Mouse (Mus musculus): ENCODE measurements at regions not wholly inside any gene's neighbourhood (a gene's known extent, or its start where the extent isn't known, plus 50 kb on each side); places are given as distances from the start of the nearest gene placed in this dataset.
"Not testable (repeated sequence)": the region's sequence is repeated elsewhere in the genome, so short reads cannot be mapped to it uniquely, and the experiment has no call there.

DNA sequence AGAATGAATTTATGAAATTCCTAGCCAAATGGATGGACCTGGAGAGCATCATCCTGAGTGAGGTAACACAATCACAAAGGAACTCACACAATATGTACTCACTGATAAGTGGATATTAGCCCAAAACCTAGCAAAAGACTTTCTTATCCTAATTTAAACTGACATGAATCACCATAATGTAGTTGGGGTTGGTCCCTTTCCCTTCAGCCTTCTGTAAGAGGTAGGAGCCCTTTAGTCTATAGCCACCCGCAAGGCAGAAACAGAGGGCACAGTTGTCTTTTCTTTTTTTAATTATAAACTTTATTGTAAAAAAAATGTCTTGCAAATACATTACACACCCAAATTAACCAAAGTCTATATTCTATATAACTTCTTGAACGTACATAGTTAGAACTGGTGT lies 81.3 kb downstream of the Ogfrl1 start:
- DNase-seq, result not testable (repeated sequence)

- DNase-seq, result not testable (repeated sequence)
Measured at GRCm38 (mm10) chr1:23314863-23315262, 82.7 kb downstream of the Ogfrl1 start.

- no peak for DNase-seq
Measured at GRCm38 (mm10) chr1:23292718-23293117, 104.9 kb downstream of the Ogfrl1 start.

GRCm38 (mm10) chr1:23286741-23287140 lies 110.8 kb downstream of the Ogfrl1 start:
- peak; percentile 65 for DNase-seq

GRCm38 (mm10) chr1:23282870-23283219 lies 114.7 kb downstream of the Ogfrl1 start:
- DNase-seq, result no peak

DNA sequence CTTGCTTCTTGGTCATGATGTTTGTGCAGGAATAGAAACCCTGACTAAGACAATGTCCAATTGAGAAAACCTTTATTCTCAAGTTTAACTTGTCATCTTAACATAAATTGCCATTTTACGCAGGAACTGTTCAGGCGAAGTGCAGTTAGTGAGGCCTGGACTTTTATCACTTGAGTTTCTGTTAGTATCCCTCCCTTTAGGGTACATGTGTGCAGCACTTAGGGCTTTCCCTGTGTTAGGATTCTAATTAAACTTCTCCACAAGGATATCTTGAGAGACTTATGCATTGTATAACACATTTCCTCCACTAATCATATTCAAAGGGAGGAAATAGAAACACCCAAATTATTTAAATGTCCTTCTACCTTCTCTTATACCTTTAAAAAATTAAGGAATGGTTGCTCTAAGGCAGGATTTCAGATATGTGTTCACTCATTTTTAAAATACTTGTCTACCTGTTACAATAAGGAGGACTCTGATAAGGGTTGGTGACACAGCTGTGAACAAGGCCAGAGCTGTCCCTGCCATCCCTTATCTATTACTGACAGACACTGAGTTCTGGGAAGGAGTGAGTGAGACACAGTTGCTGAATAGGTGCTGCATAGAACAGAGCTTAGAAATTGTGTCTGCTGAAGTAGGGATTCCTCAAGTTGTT lies 115.2 kb downstream of the Ogfrl1 start:
- no peak for DNase-seq

DNA sequence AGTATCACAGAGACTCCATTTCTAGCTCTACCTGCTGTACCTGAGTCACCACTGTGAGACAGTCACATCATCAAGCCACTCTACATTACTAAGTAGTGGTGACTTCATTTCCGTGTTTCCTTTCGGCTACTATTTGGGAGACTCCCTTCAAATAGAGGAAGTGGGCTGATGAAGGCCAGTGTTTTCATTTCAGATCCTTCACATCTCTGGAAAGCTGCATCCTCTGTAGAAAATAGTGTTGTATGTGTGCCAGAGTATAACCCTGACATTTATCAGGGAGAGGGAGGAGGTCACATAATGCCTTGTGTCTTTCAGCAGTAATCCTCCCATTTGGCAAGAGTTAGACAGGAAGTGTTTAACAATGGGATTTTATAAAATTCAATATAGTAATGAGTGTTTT lies 117.7 kb downstream of the Ogfrl1 start:
- DNase-seq, result no peak

- no peak for DNase-seq
Measured at GRCm38 (mm10) chr1:23272077-23272476, 125.5 kb downstream of the Ogfrl1 start.

DNA sequence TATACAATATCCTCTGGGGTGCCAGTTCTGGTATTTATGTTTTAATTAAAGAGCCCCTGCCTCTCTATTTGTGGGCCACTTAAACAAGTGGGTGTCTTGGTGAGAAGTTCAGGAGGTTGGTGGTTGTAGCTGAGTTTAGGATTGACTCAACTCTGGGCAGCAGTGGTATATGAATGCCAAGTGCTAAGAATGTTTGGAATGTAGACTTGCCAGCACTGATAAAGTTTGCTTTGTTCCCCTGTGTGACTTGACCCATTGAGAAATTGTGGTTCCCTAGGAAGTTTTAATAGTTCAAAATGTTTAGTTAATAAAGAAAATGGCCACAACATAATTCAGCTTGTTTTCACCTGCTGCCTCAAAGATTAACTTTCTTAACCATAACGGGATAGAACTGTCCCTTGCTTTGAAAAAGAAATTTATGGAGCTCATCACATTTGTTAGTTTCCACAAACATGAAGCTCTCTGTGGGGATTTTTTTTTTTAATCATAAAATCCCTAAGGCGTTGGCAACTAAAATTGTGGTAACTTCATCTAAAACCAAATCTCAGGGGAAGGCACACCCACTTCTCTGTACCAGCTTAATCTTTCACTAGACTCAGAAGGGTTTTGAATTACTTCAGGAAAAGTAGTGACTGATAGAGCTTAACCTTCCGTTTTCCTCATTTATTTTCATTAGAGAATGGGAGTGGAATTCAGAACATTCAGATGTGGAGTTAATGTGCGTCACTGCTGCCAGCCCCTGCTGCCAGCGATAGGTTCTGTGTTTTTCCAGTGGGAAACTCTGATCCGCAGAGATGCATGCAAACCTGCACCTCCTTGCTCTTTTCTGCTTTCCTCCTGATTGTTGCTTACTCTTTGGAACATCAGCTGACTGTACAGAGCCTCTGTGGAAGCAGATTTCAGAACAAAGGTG lies 126.4 kb downstream of the Ogfrl1 start:
- no peak for DNase-seq

DNA sequence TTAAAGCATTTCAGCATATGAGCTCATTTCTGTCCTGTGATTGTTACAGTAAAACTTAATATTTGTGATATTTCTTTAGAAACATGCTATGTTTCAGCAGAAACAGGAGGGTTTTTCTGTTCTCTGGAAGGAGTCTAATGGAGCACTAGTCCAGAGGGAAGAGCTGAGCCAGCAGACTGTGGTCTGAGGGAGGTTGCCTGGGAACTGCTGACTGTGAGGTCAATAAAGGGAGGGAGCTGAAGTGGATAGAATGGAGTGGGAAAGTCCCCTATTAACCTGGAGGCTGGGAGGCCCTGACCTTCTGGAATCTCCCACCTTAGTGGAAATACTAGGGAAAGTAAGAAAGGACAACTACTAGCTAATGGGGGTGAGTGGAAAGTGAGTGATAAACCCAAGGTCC lies 129.5 kb downstream of the Ogfrl1 start:
- no peak for DNase-seq

DNA sequence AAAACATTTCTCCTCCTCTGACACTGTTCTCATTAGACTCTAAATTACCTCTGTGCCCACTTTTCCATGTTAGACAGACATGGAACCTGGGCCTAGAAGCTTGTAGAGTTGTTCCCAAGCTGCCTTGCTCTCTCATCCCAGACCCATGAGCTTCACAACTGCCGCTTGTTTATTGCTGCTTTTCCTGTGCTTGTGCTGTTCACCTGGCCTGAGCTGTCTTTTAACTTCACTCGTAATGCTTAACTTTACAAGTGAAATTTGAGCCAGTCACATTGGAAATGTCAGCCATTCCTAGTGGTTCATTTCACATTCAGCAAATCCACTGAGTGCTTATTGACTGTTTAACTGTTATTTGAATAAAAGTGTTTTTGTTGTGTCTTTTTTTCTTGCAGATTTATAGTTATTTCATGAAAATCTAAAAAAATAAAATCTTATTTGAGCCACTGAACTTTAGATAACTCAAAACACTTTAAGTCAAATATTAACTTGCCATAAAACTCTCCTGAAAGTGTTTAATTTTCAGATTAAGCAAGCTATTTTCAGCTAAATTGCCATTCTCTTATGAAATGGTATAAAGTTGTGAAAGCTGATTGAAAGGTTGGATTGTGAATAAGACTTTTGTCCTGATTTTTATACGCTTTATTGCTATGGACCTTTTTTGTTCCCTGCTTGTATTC lies 131.9 kb downstream of the Ogfrl1 start:
- DNase-seq, result no peak

GRCm38 (mm10) chr1:23264251-23264650 lies 133.3 kb downstream of the Ogfrl1 start:
- DNase-seq, result no peak

DNA sequence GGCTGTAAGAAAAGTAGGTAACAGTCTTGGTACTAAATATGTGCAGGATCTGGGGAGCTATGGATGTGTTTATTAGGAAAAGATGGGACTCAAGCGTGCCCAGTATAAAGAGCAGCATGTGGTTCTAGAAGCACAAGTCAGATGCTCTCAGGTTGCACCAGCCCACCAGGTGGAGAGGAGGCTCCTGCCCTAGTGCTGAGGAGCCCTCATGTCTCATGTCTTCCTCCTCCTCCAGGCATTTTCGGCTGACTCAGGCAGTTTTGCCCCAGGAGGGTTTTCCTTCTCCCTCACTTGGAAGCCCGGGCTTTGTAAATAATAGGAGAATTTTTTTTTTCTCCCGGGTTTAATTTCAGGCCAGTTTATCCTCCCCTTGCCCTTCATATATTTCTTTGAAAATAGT lies 133.8 kb downstream of the Ogfrl1 start:
- no peak for DNase-seq

DNA sequence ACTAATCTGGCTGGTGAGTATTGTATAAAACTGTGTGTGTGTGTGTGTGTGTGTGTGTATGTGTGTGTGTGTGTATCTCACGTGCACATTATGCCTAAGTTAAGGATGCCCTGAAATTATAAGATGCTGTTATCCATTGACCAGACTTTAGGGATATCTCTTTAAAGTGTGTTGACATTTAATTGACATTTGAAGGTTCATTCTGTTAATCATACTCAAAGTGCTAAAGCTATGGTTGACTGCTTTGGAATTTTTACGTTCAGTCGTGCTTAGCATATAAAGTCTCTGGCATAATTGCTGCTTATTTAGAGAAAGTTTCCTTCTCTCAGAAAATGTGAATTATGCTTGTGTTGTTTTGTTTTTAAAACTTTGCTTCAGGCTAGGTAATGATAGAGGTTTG lies 135.9 kb downstream of the Ogfrl1 start:
- no peak for DNase-seq

GRCm38 (mm10) chr1:23257306-23257895 lies 140.2 kb downstream of the Ogfrl1 start:
- no peak for DNase-seq

- DNase-seq, result peak; percentile 85
Measured at GRCm38 (mm10) chr1:23256630-23257001, 141.0 kb downstream of the Ogfrl1 start.

DNA sequence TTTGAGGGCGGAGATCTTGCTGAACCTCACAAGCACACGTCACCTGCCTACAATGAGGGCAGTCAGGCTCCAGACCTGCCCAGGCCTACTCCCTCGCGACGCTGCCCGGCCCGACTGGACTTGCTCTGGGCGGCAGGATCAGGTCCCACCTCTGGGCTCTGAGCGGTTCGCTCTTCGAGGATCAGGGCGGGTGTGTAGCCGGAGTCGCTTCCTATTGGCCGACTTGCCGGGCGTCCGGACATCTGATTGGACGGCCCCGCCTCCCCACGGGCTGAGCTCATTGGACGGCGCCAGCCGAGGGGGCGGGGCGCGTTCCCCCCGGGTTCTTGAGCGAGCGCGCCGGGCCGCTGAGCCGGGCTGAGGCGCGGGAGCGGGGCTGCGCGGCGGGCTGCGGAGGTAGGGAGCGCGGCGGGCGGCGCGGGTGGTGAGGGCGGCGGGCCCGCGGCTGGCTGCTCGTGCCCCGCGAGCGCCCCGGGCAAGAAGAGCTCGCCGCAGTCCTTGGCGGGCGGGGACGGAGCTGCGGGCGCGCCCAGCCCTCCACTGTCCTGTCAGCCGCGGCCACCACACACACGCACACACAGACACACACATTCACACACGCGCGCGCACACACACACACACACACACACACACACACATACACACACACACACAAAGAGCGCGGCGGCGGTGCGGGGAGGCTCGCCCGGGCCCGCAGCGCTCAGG lies 141.5 kb downstream of the Ogfrl1 start:
- DNase-seq, result peak; percentile 98

DNA sequence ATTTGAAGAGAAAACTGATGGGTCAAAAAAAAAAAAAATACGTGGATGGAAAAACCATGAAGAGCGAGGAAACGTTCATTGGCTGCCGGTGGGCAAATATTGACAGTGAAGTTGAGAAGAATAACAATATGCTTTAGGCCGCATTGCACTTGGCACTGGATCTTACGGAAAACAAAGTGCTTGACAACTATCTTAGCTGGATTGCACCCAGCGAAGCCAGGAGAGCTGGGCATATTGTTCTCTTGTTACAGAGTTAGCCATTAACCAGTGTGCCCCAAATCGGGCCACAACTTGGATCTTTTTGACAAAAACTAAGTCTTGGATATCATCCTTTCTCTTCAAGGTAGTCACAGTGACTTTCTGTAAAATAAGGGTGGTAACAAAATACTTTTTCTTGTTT lies 143.3 kb downstream of the Ogfrl1 start:
- DNase-seq, result no peak

GRCm38 (mm10) chr1:23231522-23231921 lies 129.5 kb upstream of the 4933415F23Rik start:
- no peak for DNase-seq

DNA sequence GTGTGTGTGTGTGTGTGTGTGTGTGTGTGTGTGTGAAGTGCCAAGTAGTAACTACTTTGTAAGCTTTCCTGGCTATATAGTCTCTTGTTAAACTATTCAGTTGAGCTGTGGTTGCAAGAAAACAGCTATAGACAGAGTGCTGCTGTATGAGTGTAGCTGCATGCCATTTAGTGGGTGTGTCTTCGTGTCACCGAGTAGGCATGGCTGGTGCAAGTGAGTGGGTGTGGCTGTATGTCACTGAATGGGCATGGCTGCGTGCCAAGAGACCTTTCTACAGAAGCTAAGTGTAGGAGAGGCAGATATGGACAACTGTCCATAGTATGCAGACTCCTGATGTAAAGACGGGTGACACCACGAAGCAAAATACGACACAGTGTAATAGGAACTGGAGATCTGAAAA lies 126.4 kb upstream of the 4933415F23Rik start:
- DNase-seq, result no peak

DNA sequence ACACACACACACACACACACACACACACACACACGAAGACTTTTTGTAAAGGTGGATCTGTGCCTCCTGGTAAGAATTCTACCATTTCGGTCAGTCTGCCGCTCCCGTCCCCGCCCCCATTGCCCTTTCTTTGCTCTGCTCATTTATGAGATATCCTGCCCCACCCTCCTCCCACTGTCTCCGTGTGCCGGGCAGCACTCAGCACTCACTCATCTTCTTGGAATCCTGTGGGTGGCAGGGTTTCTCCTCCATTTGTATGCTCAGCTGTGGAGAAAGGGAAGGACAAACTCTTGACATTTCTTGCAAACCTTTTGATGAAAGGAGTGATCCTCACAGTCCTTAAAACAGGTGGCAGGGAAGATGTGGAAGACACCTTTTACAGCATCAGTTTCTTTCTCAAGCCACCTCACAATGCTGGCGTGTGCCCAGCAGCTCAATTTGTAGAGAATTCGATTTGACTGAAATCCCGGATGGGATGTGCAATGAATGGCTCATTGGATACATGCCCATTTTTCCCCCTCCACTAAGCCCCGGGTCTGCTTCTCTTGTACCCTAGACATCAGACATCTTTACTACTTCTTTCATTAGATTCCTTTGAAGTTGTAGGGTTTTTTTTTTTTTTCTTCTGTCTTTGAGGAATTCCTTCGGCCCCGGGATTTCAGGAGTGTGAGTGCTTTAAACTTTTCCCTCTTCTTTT lies 112.6 kb upstream of the 4933415F23Rik start:
- no peak for DNase-seq

DNA sequence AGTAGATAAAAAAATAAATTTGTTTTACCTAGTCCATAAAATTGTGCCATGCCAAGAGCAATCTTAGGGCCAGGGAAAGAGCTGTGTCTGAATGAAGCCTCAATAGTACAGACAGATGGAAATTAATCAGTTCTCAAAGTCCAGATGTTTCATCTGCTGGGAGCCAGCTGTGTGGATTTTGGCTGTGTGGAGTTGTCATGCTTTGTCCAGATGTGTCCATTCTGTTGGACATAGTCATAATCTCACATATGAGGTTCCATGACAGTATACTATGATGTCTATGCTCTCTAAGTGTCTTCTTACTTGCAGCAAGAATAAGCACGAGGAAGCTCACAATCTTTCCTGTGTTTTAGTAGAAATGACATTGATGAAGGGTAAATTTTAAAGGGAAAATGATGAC lies 105.8 kb upstream of the 4933415F23Rik start:
- no peak for DNase-seq

All from embryo, embryonic 11 days (tissue).